Mouse (Mus musculus) forebrain, embryonic 13.5 days (tissue): ENCODE measurements around the gene Ifi35. TPM values are rescaled to one million over a fixed set of nuclear protein-coding genes. Genes with fewer than 3 reads are reported as not detected.
A peak's percentile ranks its signal among the peaks of the same experiment; 100 is the strongest.

Experiments used
- ATAC-seq: fragments of 200-750 bp; cut with Nextera tagmentation; 2 replicates; pipeline ENCODE4 v1.8.0; 2017
- H3K27ac ChIP-seq: fragments of 300-500 bp; sonication (generic); 2 replicates; pipeline ENCODE4 v1.5.1; 2015; ENCODE audit warnings: inconsistent platforms, mild to moderate bottlenecking, moderate library complexity
- H3K27me3 ChIP-seq: fragments of 300-500 bp; sonication (generic); 2 replicates; pipeline ENCODE4 v1.6.1; 2015; ENCODE audit warnings: mild to moderate bottlenecking, inconsistent platforms
- H3K36me3 ChIP-seq: fragments of 300-500 bp; sonication (generic); 2 replicates; pipeline ENCODE4 v1.6.1; 2015; ENCODE audit warnings: mild to moderate bottlenecking, inconsistent platforms; ENCODE audit not compliant: poor library complexity, severe bottlenecking
- H3K4me1 ChIP-seq: fragments of 300-500 bp; sonication (generic); 2 replicates; pipeline ENCODE4 v1.6.1; 2015; ENCODE audit warnings: inconsistent platforms
- H3K4me2 ChIP-seq: fragments of 300-500 bp; sonication (generic); 2 replicates; pipeline ENCODE4 v1.6.1; 2015; ENCODE audit warnings: inconsistent platforms, mild to moderate bottlenecking, moderate library complexity
- H3K4me3 ChIP-seq: fragments of 300-500 bp; sonication (generic); 2 replicates; pipeline ENCODE4 v1.5.1; 2015; ENCODE audit warnings: mild to moderate bottlenecking, inconsistent platforms
- H3K9ac ChIP-seq: fragments of 300-500 bp; sonication (generic); 2 replicates; pipeline ENCODE4 v1.6.1; 2015; ENCODE audit warnings: mild to moderate bottlenecking, inconsistent platforms
- H3K9me3 ChIP-seq: fragments of 300-500 bp; sonication (generic); replicated peaks from 2 replicates; pipeline ENCODE4 v1.6.1; 2016; ENCODE audit warnings: inconsistent platforms
- WGBS: fragments of 180-500 bp; shearing (Covaris S2); methylation state at CpG from one replicate; pipeline ENCODE4 v1.1.7; 2015; 5-methylcytosine and 5-hydroxymethylcytosine counted together
- polyA plus RNA-seq: library from polyadenylated mRNA; unstranded; fragments of >200 nt; fragmentation: Nextera tagmentation; extraction: Ambion mirVana; gene quantifications from 2 replicates; pipeline ENCODE4 v1.2.1, GENCODE M21; 2015

The Ifi35 gene
- polyA plus RNA-seq, result 2.3 and 2.5 TPM in 2 replicates

DNA sequence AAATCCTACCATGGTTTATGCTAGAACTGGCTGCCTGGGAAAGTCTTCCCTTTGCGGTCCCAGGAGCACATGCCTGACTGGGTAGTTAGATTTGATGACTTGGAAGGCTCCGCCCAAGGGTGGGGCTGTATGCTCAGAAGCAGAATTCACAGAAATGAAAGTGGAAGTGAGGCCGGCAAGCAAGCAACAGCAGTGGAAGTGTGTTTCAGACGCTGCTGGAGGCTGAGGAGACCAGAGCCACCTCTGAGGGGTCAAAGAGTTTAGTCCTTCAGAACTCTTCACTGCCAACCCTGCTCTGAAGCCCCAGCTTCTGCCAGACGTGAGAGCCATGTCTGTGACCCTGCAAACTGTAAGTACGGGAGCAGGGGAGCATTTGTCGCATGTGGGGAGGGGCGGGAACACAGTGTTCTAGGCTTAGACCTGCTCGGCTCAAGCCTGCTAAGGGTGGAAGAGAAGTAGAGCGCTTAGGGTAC lies at the start of gene Ifi35:
TSS of gene Ifi35 (plus strand) at position 134 of the 473 bp plus-strand sequence.
- Histone ChIP-seq H3K36me3 (peaks cover 29% of the 10 kb centered on the region), H3K27ac (no peak within 1 kb of the TSS), H3K4me3 (0 out of 2 replicates have a peak within 1 kb of the TSS, but pooled peaks have one; percentile 10), H3K9me3 (no peaks in the 10 kb centered on the region), H3K27me3 (no peaks in the 10 kb centered on the region), H3K4me2 (0 out of 2 replicates have a peak within 1 kb of the TSS, but pooled peaks have one; percentile 22), H3K9ac (no peak within 1 kb of the TSS), H3K4me1 (peaks cover 18% of the 10 kb centered on the region)
- ATAC-seq, result no peak
- 44% methylated on average over 10 of the region's 10 CpGs for WGBS

- Histone ChIP-seq H3K4me1 (peaks cover 8% of the 10 kb centered on the region), H3K27ac (no peak overlapping the region), H3K4me2 (no peak overlapping the region), H3K4me3 (no peak overlapping the region), H3K36me3 (peaks cover 37% of the 10 kb centered on the region), H3K27me3 (no peaks in the 10 kb centered on the region), H3K9ac (no peak overlapping the region), H3K9me3 (no peaks in the 10 kb centered on the region)
- ATAC-seq, result no peak
- WGBS, result 89% methylated on average over 2 of the region's 2 CpGs
Measured at GRCm38 (mm10) chr11:101415306-101415705, 32.9 kb upstream of the Ifi35 start.

GRCm38 (mm10) chr11:101416433-101417100 lies 31.6 kb upstream of the Ifi35 start:
- peak overlapping the region; percentile 72 for H3K27ac ChIP-seq
- H3K36me3 ChIP-seq, result peaks cover 25% of the 10 kb centered on the region
- H3K9me3 ChIP-seq, result no peaks in the 10 kb centered on the region
- H3K4me2 ChIP-seq, result peak overlapping the region; percentile 81
- WGBS, result 2% methylated on average over 11 of the region's 11 CpGs
- H3K9ac ChIP-seq, result peak overlapping the region; percentile 82
- peak; percentile 46; the same call in 1 of the 2 replicates for ATAC-seq
- H3K4me3 ChIP-seq, result peak overlapping the region; percentile 81
- H3K27me3 ChIP-seq, result no peaks in the 10 kb centered on the region
- peaks cover 8% of the 10 kb centered on the region for H3K4me1 ChIP-seq

DNA sequence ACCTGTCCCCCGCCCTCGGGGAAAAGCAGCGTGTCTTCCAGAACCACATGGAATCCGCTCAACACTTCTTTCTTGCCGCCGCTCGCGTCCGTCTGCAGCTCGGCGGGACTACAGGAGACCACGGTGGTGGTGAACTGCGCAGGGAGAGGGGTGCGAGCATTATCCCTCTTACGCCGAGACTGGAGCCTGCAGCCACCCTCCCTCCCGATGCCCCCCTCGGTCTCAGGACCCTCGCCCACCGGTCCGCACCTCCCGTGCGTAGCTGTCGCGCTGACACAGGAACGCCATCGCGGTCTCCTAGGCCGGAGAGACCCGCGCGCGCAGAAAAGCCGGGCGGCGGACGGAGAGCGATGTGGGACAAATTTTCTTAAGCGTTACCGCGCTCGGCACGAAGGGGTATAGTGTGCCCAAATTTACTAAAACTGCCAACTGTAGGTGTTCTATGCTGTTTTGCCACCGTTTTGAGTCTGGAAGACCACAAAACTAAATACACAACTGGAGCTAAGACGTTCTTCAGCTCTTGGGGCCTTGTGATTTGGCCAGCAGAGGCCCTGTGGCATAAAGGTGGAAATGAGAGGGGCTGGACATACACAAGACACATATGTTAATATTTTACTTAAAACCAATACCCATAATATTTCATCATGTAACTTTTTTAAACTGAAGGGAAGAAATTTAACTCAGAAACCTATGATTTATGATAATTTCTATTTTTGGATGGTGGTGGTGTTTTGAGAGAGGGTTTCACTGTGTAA lies 30.9 kb upstream of the Ifi35 start, which contains the start of gene Aarsd1:
TSS of gene Aarsd1 (minus strand) at position 515 of the 755 bp plus-strand sequence.
- Histone ChIP-seq H3K4me2 (peak within 1 kb of the TSS; percentile 81), H3K27me3 (no peaks in the 10 kb centered on the region), H3K36me3 (peaks cover 18% of the 10 kb centered on the region), H3K4me1 (peaks cover 8% of the 10 kb centered on the region), H3K27ac (peak within 1 kb of the TSS; percentile 72), H3K4me3 (peak within 1 kb of the TSS; percentile 81), H3K9ac (peak within 1 kb of the TSS; percentile 82), H3K9me3 (no peaks in the 10 kb centered on the region)
- ATAC-seq, result peak; percentile 87
- under 1% methylated on average over 45 of the region's 45 CpGs for WGBS

- no peak overlapping the region for H3K27ac ChIP-seq
- peaks cover 4% of the 10 kb centered on the region for H3K27me3 ChIP-seq
- H3K36me3 ChIP-seq, result peaks cover under 1% of the 10 kb centered on the region; the same call in 1 of the 2 replicates
- 59% methylated on average over 6 of the region's 6 CpGs for WGBS
- no peak for ATAC-seq
- H3K4me3 ChIP-seq, result no peak overlapping the region
- no peak overlapping the region for H3K9ac ChIP-seq
- H3K4me1 ChIP-seq, result peaks cover 10% of the 10 kb centered on the region
- no peaks in the 10 kb centered on the region for H3K9me3 ChIP-seq
- no peak overlapping the region for H3K4me2 ChIP-seq
Measured at GRCm38 (mm10) chr11:101418991-101419390, 29.2 kb upstream of the Ifi35 start.

DNA sequence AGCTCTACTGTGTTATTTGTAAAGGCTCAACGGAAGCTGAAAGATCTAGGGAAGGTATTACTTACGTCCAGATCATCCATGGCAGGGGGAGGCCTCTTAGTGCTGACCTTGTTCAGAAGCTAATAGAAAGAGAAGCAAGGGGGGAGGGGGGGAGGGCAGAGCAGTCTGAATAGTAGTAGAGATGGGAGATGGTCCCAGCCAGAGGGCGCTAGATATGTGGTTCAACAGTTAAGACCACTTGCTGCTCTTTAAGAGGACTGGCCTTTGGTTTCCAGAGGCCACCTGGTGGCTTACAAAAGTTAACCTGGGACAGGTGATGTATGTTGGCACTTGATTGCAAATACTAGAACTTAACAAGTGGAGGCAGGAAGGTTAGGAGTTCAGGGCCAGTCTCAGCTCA lies 28.6 kb upstream of the Ifi35 start:
- no peak overlapping the region for H3K27ac ChIP-seq
- H3K9me3 ChIP-seq, result no peaks in the 10 kb centered on the region
- H3K27me3 ChIP-seq, result peaks cover 4% of the 10 kb centered on the region
- H3K36me3 ChIP-seq, result no peaks in the 10 kb centered on the region
- WGBS, result 15% methylated on average over 3 of the region's 3 CpGs
- no peak overlapping the region for H3K4me3 ChIP-seq
- no peak overlapping the region for H3K4me2 ChIP-seq
- no peak for ATAC-seq
- H3K4me1 ChIP-seq, result peaks cover 16% of the 10 kb centered on the region
- H3K9ac ChIP-seq, result no peak overlapping the region

GRCm38 (mm10) chr11:101420148-101420547 lies 28.1 kb upstream of the Ifi35 start:
- Histone ChIP-seq H3K9ac (no peak overlapping the region), H3K9me3 (no peaks in the 10 kb centered on the region), H3K27me3 (peaks cover 4% of the 10 kb centered on the region), H3K4me1 (peaks cover 16% of the 10 kb centered on the region), H3K4me3 (no peak overlapping the region), H3K4me2 (no peak overlapping the region), H3K36me3 (no peaks in the 10 kb centered on the region), H3K27ac (no peak overlapping the region)
- 90% methylated on average over 5 of the region's 5 CpGs for WGBS
- no peak for ATAC-seq

DNA sequence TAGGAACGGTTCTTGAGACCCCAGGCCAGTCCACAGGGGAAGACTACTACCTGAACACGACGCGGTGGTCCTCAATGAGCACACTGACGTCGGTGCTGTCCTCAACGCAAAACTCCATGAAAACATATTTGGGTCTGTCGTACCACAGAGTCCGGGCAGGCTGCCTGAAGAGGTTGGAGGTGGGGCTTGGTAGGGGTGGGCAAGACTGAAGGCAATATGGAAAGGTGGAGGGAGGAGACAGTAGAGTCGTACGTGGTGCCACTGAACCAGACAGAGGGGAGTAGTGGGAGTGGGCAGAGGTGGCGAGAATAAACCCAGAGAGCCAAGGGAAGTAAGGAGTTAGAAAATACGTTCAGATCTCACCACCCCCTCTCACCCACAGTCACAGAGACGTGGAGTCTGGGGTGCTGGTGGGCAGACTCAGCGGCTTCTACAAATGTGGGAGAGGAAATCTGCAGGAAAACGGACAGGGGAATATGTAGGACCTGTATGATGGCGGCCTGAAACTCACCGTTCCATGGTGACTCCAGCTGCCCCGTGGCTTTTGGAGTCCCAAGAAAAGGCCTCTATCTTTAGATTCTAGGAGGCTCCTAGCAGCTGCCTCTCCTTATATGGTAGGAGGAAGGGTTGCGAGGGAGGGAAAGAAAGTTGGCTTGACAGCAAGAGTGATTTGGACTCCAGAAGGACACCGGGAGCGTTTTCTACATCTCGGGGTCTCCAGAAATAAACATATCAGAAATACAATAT lies 23.9 kb upstream of the Ifi35 start, which contains the start of gene Gm27029:
TSS of gene Gm27029 (minus strand) at position 692 of the 747 bp plus-strand sequence.
- peaks cover 25% of the 10 kb centered on the region for H3K4me1 ChIP-seq
- 6% methylated on average over 23 of the region's 23 CpGs for WGBS
- H3K9ac ChIP-seq, result peak within 1 kb of the TSS; percentile 91
- H3K27me3 ChIP-seq, result peaks cover 4% of the 10 kb centered on the region
- no peak; the same call in 1 of the 2 replicates for ATAC-seq
- peak within 1 kb of the TSS; percentile 96 for H3K4me2 ChIP-seq
- H3K36me3 ChIP-seq, result peaks cover 1% of the 10 kb centered on the region
- peak within 1 kb of the TSS; percentile 99 for H3K4me3 ChIP-seq
- H3K27ac ChIP-seq, result peak within 1 kb of the TSS; percentile 84
- H3K9me3 ChIP-seq, result no peaks in the 10 kb centered on the region

DNA sequence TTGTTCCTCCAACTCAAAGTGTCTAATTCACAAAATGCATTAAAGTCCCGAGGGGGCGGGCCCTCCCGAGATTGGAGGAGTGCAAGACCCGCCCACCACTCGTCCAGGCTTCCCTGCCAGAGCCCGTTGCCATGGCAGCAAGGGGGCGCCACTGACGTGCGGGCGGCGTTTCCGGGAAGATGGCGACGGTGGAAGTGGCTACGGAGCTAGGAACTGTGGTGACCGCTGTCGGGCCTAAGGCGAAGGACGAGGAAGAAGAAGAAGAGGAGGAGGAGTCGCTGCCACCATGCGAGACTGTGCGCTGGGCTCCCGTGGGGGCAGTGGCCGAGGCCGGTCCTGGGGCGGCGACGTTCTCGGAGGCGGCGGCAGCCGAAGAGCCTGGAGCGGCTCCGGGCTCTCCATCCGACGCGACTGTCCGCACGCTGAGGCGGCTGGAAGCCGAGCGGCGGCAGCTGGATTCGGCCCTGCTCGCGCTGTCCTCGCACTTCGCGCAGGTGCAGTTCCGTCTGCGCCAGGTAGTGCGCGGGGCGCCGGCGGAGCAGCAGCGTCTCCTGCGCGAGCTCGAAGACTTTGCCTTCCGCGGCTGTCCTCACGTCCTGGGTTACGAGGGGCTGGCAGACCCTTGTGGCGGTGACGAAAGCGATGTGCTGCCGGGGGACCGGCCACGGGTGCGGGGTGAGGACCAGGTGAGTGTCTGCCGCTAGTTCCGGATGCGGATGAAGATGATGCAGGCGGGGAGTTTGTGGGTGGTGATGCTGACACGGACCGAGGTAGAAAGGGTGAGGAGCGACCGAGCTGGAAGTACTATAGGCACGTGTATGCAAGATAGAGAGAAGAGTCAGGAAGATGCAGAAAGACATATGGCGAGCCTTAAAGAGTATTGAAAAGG lies 23.0 kb upstream of the Ifi35 start, which contains the start of the genes Rundc1 and Ptges3l:
TSS of gene Rundc1 (plus strand) at position 161 of the 889 bp plus-strand sequence.
TSS of gene Ptges3l (minus strand) at position 409 of the 889 bp plus-strand sequence.
- H3K27me3 ChIP-seq, result peaks cover 4% of the 10 kb centered on the region
- H3K36me3 ChIP-seq, result peaks cover 10% of the 10 kb centered on the region
- peak within 1 kb of the TSS; percentile 91 for H3K9ac ChIP-seq
- peak within 1 kb of the TSS; percentile 99 for H3K4me3 ChIP-seq
- WGBS, result 1% methylated on average over 80 of the region's 81 CpGs
- peak within 1 kb of the TSS; percentile 84 for H3K27ac ChIP-seq
- H3K4me2 ChIP-seq, result peak within 1 kb of the TSS; percentile 96
- ATAC-seq, result peak; percentile 97
- H3K4me1 ChIP-seq, result peaks cover 25% of the 10 kb centered on the region
- H3K9me3 ChIP-seq, result no peaks in the 10 kb centered on the region

DNA sequence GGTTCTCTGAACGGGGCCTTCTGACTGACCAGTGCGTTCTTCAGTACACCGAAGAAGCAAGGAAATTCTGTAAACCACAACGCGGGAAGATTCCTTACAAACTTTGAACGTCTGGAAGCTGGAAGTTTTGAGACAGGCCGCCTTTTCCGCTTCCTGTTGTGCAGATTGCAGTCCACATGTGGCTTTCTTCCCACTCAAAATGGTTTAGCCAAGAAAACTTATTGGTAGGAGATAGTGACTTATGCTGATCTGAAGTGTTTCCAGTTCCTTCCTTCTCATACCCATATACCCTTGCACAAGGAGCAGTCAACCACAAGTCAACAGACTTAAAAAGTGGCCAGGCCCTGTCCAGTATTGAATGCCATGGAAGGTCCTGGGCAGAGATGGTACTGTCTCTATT lies 22.0 kb upstream of the Ifi35 start:
- peak overlapping the region; percentile 96 for H3K4me2 ChIP-seq
- H3K4me1 ChIP-seq, result peaks cover 25% of the 10 kb centered on the region
- ATAC-seq, result no peak
- WGBS, result 69% methylated on average over 8 of the region's 8 CpGs
- H3K27ac ChIP-seq, result no peak overlapping the region
- no peaks in the 10 kb centered on the region for H3K9me3 ChIP-seq
- peaks cover 4% of the 10 kb centered on the region for H3K27me3 ChIP-seq
- peak overlapping the region; percentile 99 for H3K4me3 ChIP-seq
- peaks cover 20% of the 10 kb centered on the region for H3K36me3 ChIP-seq
- H3K9ac ChIP-seq, result peak overlapping the region; percentile 91

GRCm38 (mm10) chr11:101431327-101431726 lies 16.9 kb upstream of the Ifi35 start:
- no peak for ATAC-seq
- no peak overlapping the region for H3K4me2 ChIP-seq
- H3K9me3 ChIP-seq, result no peaks in the 10 kb centered on the region
- H3K36me3 ChIP-seq, result peaks cover 66% of the 10 kb centered on the region
- 92% methylated on average over 9 of the region's 9 CpGs for WGBS
- no peak overlapping the region for H3K9ac ChIP-seq
- H3K4me1 ChIP-seq, result peaks cover 8% of the 10 kb centered on the region
- H3K27ac ChIP-seq, result no peak overlapping the region
- H3K4me3 ChIP-seq, result no peak overlapping the region
- H3K27me3 ChIP-seq, result no peaks in the 10 kb centered on the region
